Mouse (Mus musculus): ENCODE results near the gene C5ar2.

- no peak for TF ChIP-seq POLR2A (IDR thresholded peaks at IDR 0.05; ENCODE audit: low read depth, low read length)
- no peak for TF ChIP-seq CTCF (IDR thresholded peaks at IDR 0.05; ENCODE audit: borderline replicate concordance, insufficient read depth, low read length)
Observed at GRCm38 (mm10) chr7:16261097-16261496, 17.1 kb upstream of the C5ar2 start.

All from embryonic fibroblast, embryonic 13.5 days (primary cell).